Mouse (Mus musculus) gastrocnemius, adult 8-10 months (tissue): Measurements from ENCODE around the gene Hs3st3a1. TPM values are rescaled to one million over a fixed set of nuclear protein-coding genes. Genes with fewer than 3 reads are reported as not detected.

ENCODE experiments used
- DNase-seq, 2 experiments: peaks; one replicate each; pipeline ENCODE4 v3.0.0; 2022; ENCODE audit warnings: low spot score in 2 of 2
- total RNA-seq, 4 experiments: library from RNA; stranded (reverse); gene quantifications; 2 replicates each; pipeline ENCODE4 v1.2.4; 2022

The Hs3st3a1 gene
- total RNA-seq, 4 experiments from 2014 or later, result 0.19 to 0.38 (median 0.24) TPM

- DNase-seq, result no peak
Measured at GRCm38 (mm10) chr11:64558282-64558681, 123.2 kb downstream of the Hs3st3a1 start.

- DNase-seq, result no peak
Measured at GRCm38 (mm10) chr11:64559388-64559787, 124.3 kb downstream of the Hs3st3a1 start.

- DNase-seq, result no peak
Measured at GRCm38 (mm10) chr11:64560471-64560870, 125.3 kb downstream of the Hs3st3a1 start.

- DNase-seq, result no peak
Measured at GRCm38 (mm10) chr11:64562771-64563170, 127.6 kb downstream of the Hs3st3a1 start.

Other genes starting within 250 kb of the Hs3st3a1 start
- gene F930015N05Rik, start 1.3 kb downstream of the Hs3st3a1 start, total RNA-seq, result not detected